In the genomic region with DNA sequence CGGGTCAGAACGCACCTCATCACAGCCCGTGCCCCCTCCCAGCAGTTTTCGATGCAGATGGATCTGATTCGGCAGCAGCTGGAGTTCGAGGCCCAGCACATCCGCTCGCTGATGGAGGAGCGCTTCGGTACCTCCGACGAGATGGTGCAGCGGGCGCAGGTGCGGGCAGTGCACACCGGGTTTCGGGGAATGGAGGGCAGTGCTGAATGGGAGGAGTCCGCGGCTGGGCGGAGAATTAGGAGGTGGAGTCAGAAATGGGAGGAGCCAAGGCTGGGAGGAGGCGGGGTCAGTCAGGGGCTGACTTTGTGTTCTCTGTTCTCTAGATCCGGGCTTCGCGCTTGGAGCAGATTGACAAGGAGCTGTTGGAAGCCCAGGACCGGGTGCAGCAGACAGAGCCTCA, we compare ENCODE assay signal across 8 mouse cellular contexts. TPM values are rescaled to one million over a fixed set of nuclear protein-coding genes. Genes with fewer than 3 reads are reported as not detected.
DNase-seq lines count a peak whose midpoint lies in the region; ATAC-seq and TF ChIP-seq lines count a peak whose summit lies in the region.

No protein-coding gene starts in this region.

- H3K4me1 ChIP-seq in erythroblast, embryonic 14.5 days (ENCODE audit: control insufficient read depth) = peaks cover 13% of the 10 kb centered on the region
- H3K4me1 ChIP-seq in kidney, embryonic 15.5 days = peaks cover 18% of the 10 kb centered on the region
- H3K4me1 ChIP-seq in stomach, postnatal 0 days (replicated peaks; ENCODE audit: control insufficient read depth, insufficient read depth) = no peaks in the 10 kb centered on the region

- no peaks in the 10 kb centered on the region for H3K36me3 ChIP-seq in erythroblast, embryonic 14.5 days (ENCODE audit: control insufficient read depth)
- H3K36me3 ChIP-seq in kidney, embryonic 15.5 days = no peaks in the 10 kb centered on the region
- H3K36me3 ChIP-seq in stomach, postnatal 0 days (ENCODE audit: control insufficient read depth, insufficient read depth, low read length) = no peaks in the 10 kb centered on the region

- no peak overlapping the region for H3K27ac ChIP-seq in gastrocnemius, adult 2 months
- no peak overlapping the region for H3K27ac ChIP-seq in kidney, embryonic 15.5 days
- H3K27ac ChIP-seq in stomach, postnatal 0 days (replicated peaks) = no peak overlapping the region

- ATAC-seq in kidney, embryonic 15.5 days (replicated peaks; ENCODE audit: low FRiP score) = peak; percentile 34
- ATAC-seq in stomach, postnatal 0 days (ENCODE audit: low FRiP score, low TSS enrichment) = peak; percentile 45; the same call in 1 of the 2 replicates

- H3K4me2 ChIP-seq in kidney, embryonic 15.5 days = peak overlapping the region; percentile 56
- no peak overlapping the region for H3K4me2 ChIP-seq in stomach, postnatal 0 days (replicated peaks; ENCODE audit: low read depth)

- H3K9me3 ChIP-seq in erythroblast, embryonic 14.5 days (ENCODE audit: control insufficient read depth, low read length) = peaks cover 8% of the 10 kb centered on the region
- H3K9me3 ChIP-seq in kidney, embryonic 15.5 days (replicated peaks) = no peaks in the 10 kb centered on the region
- H3K9me3 ChIP-seq in stomach, postnatal 0 days (ENCODE audit: control insufficient read depth, low read length) = no peaks in the 10 kb centered on the region

- intact Hi-C loops in gastrocnemius, adult 2 months (cut with DNase I) = no loop called here
- intact Hi-C loops in gastrocnemius, postnatal 36 days (cut with DNase I) = no loop called here
- intact Hi-C loops in left cerebral cortex, postnatal 36 days (cut with DNase I) = no loop called here
- intact Hi-C loops in gastrocnemius, postnatal 14 days (cut with DNase I; ENCODE audit: low total_unique reads) = no loop called here

- TF ChIP-seq EP300 in stomach, postnatal 0 days (optimal IDR thresholded peaks at IDR 0.05) = no peak

- TF ChIP-seq CTCF in gastrocnemius, adult 2 months (IDR thresholded peaks at IDR 0.05) = no peak
- no peak for TF ChIP-seq CTCF in stomach, postnatal 0 days (IDR thresholded peaks at IDR 0.05; ENCODE audit: low read depth)

- 10% methylated on average over 25 of the region's 25 CpGs for WGBS in kidney, embryonic 15.5 days
- 20% methylated on average over 25 of the region's 25 CpGs for WGBS in stomach, postnatal 0 days

- 0 out of 2 replicates have a peak overlapping the region, but pooled peaks have one; percentile 17 for H3K4me3 ChIP-seq in gastrocnemius, adult 2 months
- H3K4me3 ChIP-seq in erythroblast, embryonic 14.5 days (replicated peaks) = peak overlapping the region; percentile 29
- peak overlapping the region; percentile 34 for H3K4me3 ChIP-seq in kidney, embryonic 15.5 days (replicated peaks)
- no peak overlapping the region for H3K4me3 ChIP-seq in stomach, postnatal 0 days (ENCODE audit: low read depth, low read length)

- DNase-seq in gastrocnemius, adult 2 months = no peak
- DNase-seq in gastrocnemius, postnatal 36 days = no peak
- peak; percentile 34 for DNase-seq in mesoderm, embryonic 11.5 days (ENCODE audit: low read depth, low spot score)
- DNase-seq in stomach, postnatal 0 days (ENCODE audit: low spot score) = peak; percentile 81
- no peak for DNase-seq in left cerebral cortex, postnatal 36 days (ENCODE audit: low spot score in 2 of 2)
- no peak for DNase-seq in gastrocnemius, postnatal 14 days

- no peak overlapping the region for H3K9ac ChIP-seq in kidney, embryonic 15.5 days
- H3K9ac ChIP-seq in stomach, postnatal 0 days (ENCODE audit: low read length) = 0 out of 2 replicates have a peak overlapping the region, but pooled peaks have one; percentile 18

- H3K27me3 ChIP-seq in erythroblast, embryonic 14.5 days (ENCODE audit: control insufficient read depth) = peaks cover 91% of the 10 kb centered on the region
- H3K27me3 ChIP-seq in kidney, embryonic 15.5 days = peaks cover 79% of the 10 kb centered on the region
- peaks cover 6% of the 10 kb centered on the region; the same call in 1 of the 2 replicates for H3K27me3 ChIP-seq in stomach, postnatal 0 days (ENCODE audit: control insufficient read depth, insufficient read depth, low read length)

RNA-seq across cellular contexts. Expression of gene Apc2, which starts 9.1 kb away (rescaled TPM):
- under 1 TPM; 0.20 to 0.77 TPM for total RNA-seq in gastrocnemius, adult 2 months (2021)
- under 1 TPM; 0.54 to 0.57 TPM for total RNA-seq in gastrocnemius, postnatal 36 days (2021)
- polyA plus RNA-seq in erythroblast, embryonic 14.5 days (2012) = under 0.01 TPM in 1 of 2 replicates, not detected in the other
- 1.6 and 2.4 TPM in 2 replicates for polyA plus RNA-seq in kidney, embryonic 15.5 days (2015; fragmentation: Nextera tagmentation; extraction: Ambion mirVana)
- polyA plus RNA-seq in stomach, postnatal 0 days (2015; fragmentation: Nextera tagmentation; extraction: Ambion mirVana) = 1.2 and 1.3 TPM in 2 replicates
- total RNA-seq in left cerebral cortex, postnatal 36 days (2021) = 100 to 1,000 TPM; 105 to 116 TPM
- 1 to 10 TPM in 1 of 2 experiments, under 1 TPM in 1; 0.93 to 1.2 TPM for total RNA-seq in gastrocnemius, postnatal 14 days (2021)

RNA-seq across cellular contexts. Expression of gene Rps15, which starts 12.6 kb away (rescaled TPM):
- total RNA-seq in gastrocnemius, adult 2 months (2021) = 100 to 1,000 TPM; 634 to 773 TPM
- total RNA-seq in gastrocnemius, postnatal 36 days (2021) = 100 to 1,000 TPM; 529 to 644 TPM
- polyA plus RNA-seq in erythroblast, embryonic 14.5 days (2012) = 998 and 1,528 TPM in 2 replicates
- polyA plus RNA-seq in kidney, embryonic 15.5 days (2015; fragmentation: Nextera tagmentation; extraction: Ambion mirVana) = 1,002 and 1,019 TPM in 2 replicates
- 766 and 821 TPM in 2 replicates for polyA plus RNA-seq in stomach, postnatal 0 days (2015; fragmentation: Nextera tagmentation; extraction: Ambion mirVana)
- total RNA-seq in left cerebral cortex, postnatal 36 days (2021) = 100 to 1,000 TPM; 799 to 946 TPM
- total RNA-seq in gastrocnemius, postnatal 14 days (2021) = 100 to 1,000 TPM; 741 to 829 TPM

RNA-seq across cellular contexts. Expression of gene 2310011J03Rik, which starts 15.5 kb away (rescaled TPM):
- 1 to 10 TPM; 5.7 to 8.1 TPM for total RNA-seq in gastrocnemius, adult 2 months (2021)
- 1 to 10 TPM; 5.5 to 6.2 TPM for total RNA-seq in gastrocnemius, postnatal 36 days (2021)
- polyA plus RNA-seq in erythroblast, embryonic 14.5 days (2012) = 10.6 and 12.9 TPM in 2 replicates
- 49.5 and 52.7 TPM in 2 replicates for polyA plus RNA-seq in kidney, embryonic 15.5 days (2015; fragmentation: Nextera tagmentation; extraction: Ambion mirVana)
- polyA plus RNA-seq in stomach, postnatal 0 days (2015; fragmentation: Nextera tagmentation; extraction: Ambion mirVana) = 50.3 and 51.2 TPM in 2 replicates
- total RNA-seq in left cerebral cortex, postnatal 36 days (2021) = 10 to 100 TPM; 26.6 to 30.1 TPM
- total RNA-seq in gastrocnemius, postnatal 14 days (2021) = 1 to 10 TPM; 7.6 to 8.3 TPM

RNA-seq across cellular contexts. Expression of gene Pcsk4, which starts 24.4 kb away (rescaled TPM):
- 1 to 10 TPM in 1 of 2 experiments, under 1 TPM in 1; 0.84 to 1.0 TPM for total RNA-seq in gastrocnemius, adult 2 months (2021)
- total RNA-seq in gastrocnemius, postnatal 36 days (2021) = 1 to 10 TPM; 1.1 to 2.0 TPM
- 0.55 and 0.65 TPM in 2 replicates for polyA plus RNA-seq in erythroblast, embryonic 14.5 days (2012)
- 5.8 and 9.1 TPM in 2 replicates for polyA plus RNA-seq in kidney, embryonic 15.5 days (2015; fragmentation: Nextera tagmentation; extraction: Ambion mirVana)
- polyA plus RNA-seq in stomach, postnatal 0 days (2015; fragmentation: Nextera tagmentation; extraction: Ambion mirVana) = 2.2 and 2.3 TPM in 2 replicates
- 1 to 10 TPM; 4.9 to 6.2 TPM for total RNA-seq in left cerebral cortex, postnatal 36 days (2021)
- 1 to 10 TPM in 1 of 2 experiments, under 1 TPM in 1; 0.53 to 1.2 TPM for total RNA-seq in gastrocnemius, postnatal 14 days (2021)

RNA-seq across cellular contexts. Expression of gene Reep6, which starts 24.9 kb away (rescaled TPM):
- total RNA-seq in gastrocnemius, adult 2 months (2021) = 1 to 10 TPM; 1.5 to 2.5 TPM
- total RNA-seq in gastrocnemius, postnatal 36 days (2021) = 1 to 10 TPM; 1.3 to 1.5 TPM
- polyA plus RNA-seq in erythroblast, embryonic 14.5 days (2012) = 18.8 and 21.4 TPM in 2 replicates
- polyA plus RNA-seq in kidney, embryonic 15.5 days (2015; fragmentation: Nextera tagmentation; extraction: Ambion mirVana) = 8.4 and 10.5 TPM in 2 replicates
- polyA plus RNA-seq in stomach, postnatal 0 days (2015; fragmentation: Nextera tagmentation; extraction: Ambion mirVana) = 13.5 and 17.6 TPM in 2 replicates
- 10 to 100 TPM; 10.6 to 11.5 TPM for total RNA-seq in left cerebral cortex, postnatal 36 days (2021)
- total RNA-seq in gastrocnemius, postnatal 14 days (2021) = 1 to 10 TPM; 1.9 to 2.5 TPM

Comparison
In these comparisons a context has a peak if more than half of its experiments do, and no peak if none do; other contexts are left out.
1. DNase-seq: peak in mesoderm, embryonic 11.5 days (single experiment) and stomach, postnatal 0 days (single experiment); none in gastrocnemius, adult 2 months (single experiment), gastrocnemius, postnatal 36 days (0 of 2), left cerebral cortex, postnatal 36 days (0 of 2) and gastrocnemius, postnatal 14 days (single experiment).
2. RNA of gene Apc2, which starts 9.1 kb away (total RNA-seq): 105 to 116 TPM in left cerebral cortex, postnatal 36 days; 0.93 to 1.2 TPM in gastrocnemius, postnatal 14 days, 0.20 to 0.77 TPM in gastrocnemius, adult 2 months and 0.54 to 0.57 TPM in gastrocnemius, postnatal 36 days; every median in the first group is over 10 times any median in the second.